Mouse (Mus musculus): ENCODE measurements around the gene Cxadr. TPM values are rescaled to one million over a fixed set of nuclear protein-coding genes. Genes with fewer than 3 reads are reported as not detected.

The Cxadr gene
- total and polyA plus RNA-seq, 3 experiments, result 0.22 TPM; not detected in 2

- Histone ChIP-seq H3K4me3 (ENCODE audit: low read depth, low read length) (no peak overlapping the region; the same call in 1 of the 2 replicates), H3K4me1 (ENCODE audit: insufficient read depth, low read depth, low read length) (peaks cover 37% of the 10 kb centered on the region), H3K9me3 (replicated peaks) (no peaks in the 10 kb centered on the region), H3K27me3 (ENCODE audit: insufficient read depth, low read length) (no peaks in the 10 kb centered on the region), H3K36me3 (replicated peaks) (peaks cover 47% of the 10 kb centered on the region)
- TF ChIP-seq POLR2AphosphoS5 (IDR thresholded peaks at IDR 0.05; ENCODE audit: insufficient replicate concordance, low read depth, low read length) (no peak), TAL1 (conservative IDR thresholded peaks at IDR 0.05; ENCODE audit: low read depth, low read length) (no peak), GATA2 (IDR thresholded peaks at IDR 0.05; ENCODE audit: borderline replicate concordance, low read depth, low read length) (no peak), CTCF (IDR thresholded peaks at IDR 0.05; ENCODE audit: low read depth, low read length) (no peak), GATA1 (IDR thresholded peaks at IDR 0.05; ENCODE audit: borderline replicate concordance, low read length) (no peak)
- ATAC-seq (ENCODE audit: extremely low read depth, insufficient number of reproducible peaks, low FRiP score, poor library complexity, severe bottlenecking) (peak; percentile 59), DNase-seq (ENCODE audit: low spot score) (peak; percentile 23)
Observed at GRCm38 (mm10) chr16:78371491-78372046, 70.3 kb downstream of the Cxadr start.

- TF ChIP-seq CTCF (IDR thresholded peaks at IDR 0.05; ENCODE audit: low read depth, low read length), result no peak
- peaks cover 37% of the 10 kb centered on the region for H3K36me3 ChIP-seq (replicated peaks)
- no peaks in the 10 kb centered on the region for H3K27me3 ChIP-seq (ENCODE audit: insufficient read depth, low read length)
- H3K4me3 ChIP-seq (ENCODE audit: low read depth, low read length), result no peak overlapping the region; the same call in 1 of the 2 replicates
- no peak for DNase-seq (ENCODE audit: low spot score)
- H3K4me1 ChIP-seq (ENCODE audit: insufficient read depth, low read depth, low read length), result peaks cover 40% of the 10 kb centered on the region
- no peaks in the 10 kb centered on the region for H3K9me3 ChIP-seq (replicated peaks)
- ATAC-seq (ENCODE audit: extremely low read depth, insufficient number of reproducible peaks, low FRiP score, poor library complexity, severe bottlenecking), result no peak
Observed at GRCm38 (mm10) chr16:78372786-78373185, 71.5 kb downstream of the Cxadr start.

- H3K4me3 ChIP-seq (ENCODE audit: low read depth, low read length), result peak overlapping the region; percentile 53; the same call in 1 of the 2 replicates
- no peaks in the 10 kb centered on the region for H3K27me3 ChIP-seq (ENCODE audit: insufficient read depth, low read length)
- H3K9me3 ChIP-seq (replicated peaks), result no peaks in the 10 kb centered on the region
- H3K4me1 ChIP-seq (ENCODE audit: insufficient read depth, low read depth, low read length), result peaks cover 37% of the 10 kb centered on the region
- ATAC-seq (ENCODE audit: extremely low read depth, insufficient number of reproducible peaks, low FRiP score, poor library complexity, severe bottlenecking), result no peak
- DNase-seq (ENCODE audit: low spot score), result peak; percentile 11
- peaks cover 28% of the 10 kb centered on the region for H3K36me3 ChIP-seq (replicated peaks)
- TF ChIP-seq GATA1 (IDR thresholded peaks at IDR 0.05; ENCODE audit: borderline replicate concordance, low read length), result no peak
- no peak for TF ChIP-seq TAL1 (conservative IDR thresholded peaks at IDR 0.05; ENCODE audit: low read depth, low read length)
- no peak for TF ChIP-seq GATA2 (IDR thresholded peaks at IDR 0.05; ENCODE audit: borderline replicate concordance, low read depth, low read length)
- TF ChIP-seq POLR2AphosphoS5 (IDR thresholded peaks at IDR 0.05; ENCODE audit: insufficient replicate concordance, low read depth, low read length), result no peak
- no peak for TF ChIP-seq CTCF (IDR thresholded peaks at IDR 0.05; ENCODE audit: low read depth, low read length)
Observed at GRCm38 (mm10) chr16:78373743-78374142, 72.5 kb downstream of the Cxadr start.

- no peak for TF ChIP-seq POLR2AphosphoS5 (IDR thresholded peaks at IDR 0.05; ENCODE audit: insufficient replicate concordance, low read depth, low read length)
- TF ChIP-seq GATA2 (IDR thresholded peaks at IDR 0.05; ENCODE audit: borderline replicate concordance, low read depth, low read length), result no peak
- TF ChIP-seq GATA1 (IDR thresholded peaks at IDR 0.05; ENCODE audit: borderline replicate concordance, low read length), result no peak
- no peak for TF ChIP-seq CTCF (IDR thresholded peaks at IDR 0.05; ENCODE audit: low read depth, low read length)
- TF ChIP-seq TAL1 (conservative IDR thresholded peaks at IDR 0.05; ENCODE audit: low read depth, low read length), result no peak
- no peaks in the 10 kb centered on the region for H3K9me3 ChIP-seq (replicated peaks)
- H3K4me1 ChIP-seq (ENCODE audit: insufficient read depth, low read depth, low read length), result peaks cover 33% of the 10 kb centered on the region
- peaks cover 18% of the 10 kb centered on the region for H3K36me3 ChIP-seq (replicated peaks)
- H3K27me3 ChIP-seq (ENCODE audit: insufficient read depth, low read length), result no peaks in the 10 kb centered on the region
- DNase-seq (ENCODE audit: low spot score) (peak; percentile 20), ATAC-seq (ENCODE audit: extremely low read depth, insufficient number of reproducible peaks, low FRiP score, poor library complexity, severe bottlenecking) (peak; percentile 29)
- peak overlapping the region; percentile 91 for H3K4me3 ChIP-seq (ENCODE audit: low read depth, low read length)
Observed at GRCm38 (mm10) chr16:78375222-78375621, 73.9 kb downstream of the Cxadr start.

GRCm38 (mm10) chr16:78375821-78376691, 74.8 kb downstream of the Cxadr start:
- H3K4me1 ChIP-seq (ENCODE audit: insufficient read depth, low read depth, low read length), result peaks cover 29% of the 10 kb centered on the region
- DNase-seq (ENCODE audit: low spot score) (peak; percentile 62), ATAC-seq (ENCODE audit: extremely low read depth, insufficient number of reproducible peaks, low FRiP score, poor library complexity, severe bottlenecking) (peak; percentile 35)
- H3K9me3 ChIP-seq (replicated peaks), result no peaks in the 10 kb centered on the region
- peaks cover 13% of the 10 kb centered on the region for H3K36me3 ChIP-seq (replicated peaks)
- TF ChIP-seq TAL1 (conservative IDR thresholded peaks at IDR 0.05; ENCODE audit: low read depth, low read length), result no peak
- TF ChIP-seq GATA1 (IDR thresholded peaks at IDR 0.05; ENCODE audit: borderline replicate concordance, low read length), result no peak
- peak overlapping the region; percentile 91 for H3K4me3 ChIP-seq (ENCODE audit: low read depth, low read length)
- no peaks in the 10 kb centered on the region for H3K27me3 ChIP-seq (ENCODE audit: insufficient read depth, low read length)

GRCm38 (mm10) chr16:78376745-78377570, 75.7 kb downstream of the Cxadr start, which contains the start of gene Btg3:
TSS of gene Btg3 (minus strand) at chr16:78377192.
- peaks cover 23% of the 10 kb centered on the region for H3K4me1 ChIP-seq (ENCODE audit: insufficient read depth, low read depth, low read length)
- peaks cover 12% of the 10 kb centered on the region for H3K36me3 ChIP-seq (replicated peaks)
- DNase-seq (ENCODE audit: low spot score) (peak; percentile 90), ATAC-seq (ENCODE audit: extremely low read depth, insufficient number of reproducible peaks, low FRiP score, poor library complexity, severe bottlenecking) (peak; percentile 73)
- TF ChIP-seq GATA1 (IDR thresholded peaks at IDR 0.05; ENCODE audit: borderline replicate concordance, low read length) (no peak), GATA2 (IDR thresholded peaks at IDR 0.05; ENCODE audit: borderline replicate concordance, low read depth, low read length) (no peak), TAL1 (conservative IDR thresholded peaks at IDR 0.05; ENCODE audit: low read depth, low read length) (no peak), CTCF (IDR thresholded peaks at IDR 0.05; ENCODE audit: low read depth, low read length) (no peak), POLR2AphosphoS5 (IDR thresholded peaks at IDR 0.05; ENCODE audit: insufficient replicate concordance, low read depth, low read length) (no peak)
- no peaks in the 10 kb centered on the region for H3K27me3 ChIP-seq (ENCODE audit: insufficient read depth, low read length)
- no peaks in the 10 kb centered on the region for H3K9me3 ChIP-seq (replicated peaks)
- peak within 1 kb of the TSS; percentile 91 for H3K4me3 ChIP-seq (ENCODE audit: low read depth, low read length)

Data from G1E (cell line).